Mouse (Mus musculus) ES-E14 (cell line): Measurements from ENCODE around the gene Kcnd3.

ENCODE experiments used
- CHD2 ChIP-seq: IDR thresholded peaks from 2 replicates; pipeline ENCODE4 v1.6.1; 2014; ENCODE audit warnings: mild to moderate bottlenecking, low read depth, low read length, inconsistent platforms
- MAFK ChIP-seq: IDR thresholded peaks from 2 replicates; pipeline ENCODE4 v1.6.1; 2014; ENCODE audit warnings: mild to moderate bottlenecking, low read depth, low read length, inconsistent platforms; ENCODE audit not compliant: insufficient read depth
- ZNF384 ChIP-seq: IDR thresholded peaks from 2 replicates; pipeline ENCODE4 v1.6.1; 2012; ENCODE audit warnings: low read depth, low read length, inconsistent platforms

GRCm38 (mm10) chr3:105705561-105705960 lies 253.4 kb downstream of the Kcnd3 start:
- TF ChIP-seq CHD2 (no peak), ZNF384 (no peak), MAFK (no peak)
